Mouse (Mus musculus) layer of hippocampus, adult 9-11 months (tissue): ENCODE data around the gene Sox15.
A peak's percentile ranks its signal among the peaks of the same experiment; 100 is the strongest.

Experiments used
- DNase-seq: peaks from one replicate; pipeline ENCODE4 v3.0.0; 2022

The Sox15 gene

DNA sequence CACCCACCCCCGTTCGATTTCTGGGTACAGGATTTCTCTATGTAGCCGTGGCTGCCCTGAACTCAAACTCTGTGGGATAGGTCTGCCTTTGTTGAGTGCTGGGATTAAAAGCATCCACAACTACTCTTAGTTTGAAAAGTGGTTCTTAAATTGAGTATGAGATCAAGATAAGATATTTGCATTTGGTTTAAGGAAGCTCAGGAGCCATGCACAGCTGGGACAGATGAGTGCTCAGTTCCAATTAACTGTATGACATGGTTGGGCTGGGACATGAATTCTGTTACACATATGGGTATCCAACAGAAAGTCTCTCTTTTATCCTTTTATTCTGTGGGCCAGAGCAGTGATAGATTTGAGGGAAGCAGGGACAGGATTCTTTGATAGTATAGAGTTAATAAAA lies 19.6 kb upstream of the Sox15 start:
- no peak for DNase-seq

DNA sequence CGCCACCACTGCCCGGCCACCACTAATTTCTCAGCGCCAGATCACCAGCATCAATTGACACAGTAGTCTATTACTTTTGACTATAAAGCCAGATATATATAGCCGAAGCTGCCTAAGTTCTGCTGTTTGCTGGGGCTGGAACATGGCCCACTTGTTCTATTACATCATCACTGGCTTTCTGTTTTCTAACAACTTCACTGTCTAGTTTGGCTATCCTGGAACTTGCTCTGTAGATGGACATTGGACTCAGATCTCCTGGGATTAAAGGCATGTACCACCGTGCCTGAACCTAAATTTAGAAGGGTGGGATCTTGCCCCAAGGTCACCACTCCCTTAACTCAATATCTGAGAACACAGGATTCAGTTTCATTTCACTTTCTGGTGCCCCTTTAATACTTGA lies 9.3 kb upstream of the Sox15 start:
- DNase-seq = no peak

DNA sequence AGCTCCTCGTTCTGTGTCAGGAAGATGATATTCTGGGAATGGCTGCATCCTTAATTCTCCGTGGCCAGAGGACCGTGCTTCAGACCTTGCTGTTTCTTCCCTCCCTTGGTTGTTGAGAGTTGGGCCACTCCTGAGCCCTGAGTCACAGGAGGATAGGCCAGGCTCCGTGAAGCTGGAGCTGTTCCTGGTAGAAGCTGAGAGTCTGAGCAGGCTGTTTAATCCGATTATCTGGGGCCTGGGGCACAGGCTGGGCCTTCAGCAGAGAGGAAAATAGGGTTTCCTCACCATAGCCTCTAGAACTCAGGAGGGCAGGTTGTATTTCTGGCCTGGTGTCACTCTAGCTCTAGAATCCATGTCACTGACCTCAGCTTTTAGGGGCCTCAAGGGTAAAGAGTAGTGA lies 1.7 kb upstream of the Sox15 start:
- no peak for DNase-seq

- DNase-seq = no peak
Measured at GRCm38 (mm10) chr11:69654760-69655159, 354 bp upstream of the Sox15 start.

GRCm38 (mm10) chr11:69656065-69656455 lies 946 bp downstream of the Sox15 start:
- no peak for DNase-seq

- DNase-seq = no peak
Measured at GRCm38 (mm10) chr11:69656617-69657461, 1.7 kb downstream of the Sox15 start.

DNA sequence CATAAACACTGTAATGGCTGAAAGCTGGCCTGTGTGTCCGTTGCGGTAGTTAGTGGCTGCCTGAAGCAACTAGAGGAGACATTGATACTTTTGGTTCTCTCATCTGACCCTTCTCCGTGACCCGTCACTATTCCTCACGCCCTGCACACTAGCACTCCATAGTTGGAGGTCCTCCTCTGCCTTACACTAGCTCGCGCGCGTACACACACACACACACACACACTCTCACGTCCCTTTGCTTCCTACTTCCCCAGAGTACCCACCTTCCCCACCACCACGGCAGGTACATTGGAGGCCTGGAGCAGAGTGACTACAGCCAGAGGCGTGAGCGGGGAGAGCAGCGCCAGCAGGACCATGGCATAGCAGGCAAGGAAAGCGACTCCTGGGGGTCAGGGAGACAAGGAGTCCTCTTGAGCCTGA lies 2.4 kb downstream of the Sox15 start:
- DNase-seq = no peak

- DNase-seq = no peak
Measured at GRCm38 (mm10) chr11:69661221-69661881, 6.2 kb downstream of the Sox15 start.

- peak; percentile 97 for DNase-seq
Measured at GRCm38 (mm10) chr11:69662213-69662966, 7.3 kb downstream of the Sox15 start, which contains the start of gene Mpdu1. Gene Mpdu1 (minus strand): TSS chr11:69662642.

DNA sequence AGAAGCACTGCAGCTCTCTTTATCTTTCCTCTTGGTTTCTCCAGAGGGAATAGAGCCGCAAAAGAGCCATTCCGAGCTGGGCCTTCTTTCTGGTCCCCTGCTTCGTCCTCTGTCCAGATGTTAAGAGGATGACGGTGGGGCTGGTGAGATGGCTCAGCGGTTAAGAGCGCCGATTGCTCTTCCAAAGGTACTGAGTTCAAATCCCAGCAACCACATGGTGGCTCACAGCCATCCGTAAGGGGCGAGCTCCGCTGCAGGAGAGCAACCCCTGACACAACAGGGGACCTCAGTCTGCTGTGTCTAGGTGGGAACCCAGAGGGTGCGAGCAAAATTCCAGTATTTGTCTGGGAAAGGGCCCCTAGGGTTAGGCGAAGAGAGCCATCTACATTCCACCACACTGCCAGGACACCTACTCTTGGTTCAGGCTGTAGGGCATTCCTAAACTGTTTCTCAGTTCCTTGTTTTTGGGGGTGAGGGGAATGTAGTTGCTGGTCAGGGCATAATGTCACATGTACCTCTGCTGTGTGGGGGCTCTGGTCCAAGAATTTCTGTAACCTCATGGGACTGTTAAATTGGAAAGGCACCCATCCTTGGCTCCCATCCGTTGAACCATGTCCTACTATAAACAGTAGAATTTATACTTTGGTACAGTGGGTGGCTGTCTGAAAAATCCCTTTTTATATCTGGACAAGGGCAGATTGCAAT lies 8.0 kb downstream of the Sox15 start:
- no peak for DNase-seq

DNA sequence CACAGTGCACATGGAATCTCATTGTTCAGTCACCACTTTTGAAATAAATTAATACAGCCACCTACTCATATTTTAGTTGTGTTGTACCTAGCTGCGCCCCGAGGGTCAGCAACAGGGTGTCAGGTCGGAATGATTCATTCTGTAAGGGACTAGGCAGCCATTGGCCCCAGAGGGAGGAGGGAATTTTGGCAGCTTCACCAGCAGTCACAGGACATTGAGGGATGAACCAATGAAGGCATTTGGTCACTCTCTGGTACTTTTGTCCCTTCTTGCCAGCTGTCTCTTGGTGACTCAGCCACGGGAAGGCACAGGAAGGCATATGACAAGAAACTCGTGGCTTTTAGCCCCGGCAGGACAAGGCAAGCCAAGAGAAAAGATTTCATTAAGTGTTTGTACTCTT lies 8.7 kb downstream of the Sox15 start:
- peak; percentile 55 for DNase-seq

DNA sequence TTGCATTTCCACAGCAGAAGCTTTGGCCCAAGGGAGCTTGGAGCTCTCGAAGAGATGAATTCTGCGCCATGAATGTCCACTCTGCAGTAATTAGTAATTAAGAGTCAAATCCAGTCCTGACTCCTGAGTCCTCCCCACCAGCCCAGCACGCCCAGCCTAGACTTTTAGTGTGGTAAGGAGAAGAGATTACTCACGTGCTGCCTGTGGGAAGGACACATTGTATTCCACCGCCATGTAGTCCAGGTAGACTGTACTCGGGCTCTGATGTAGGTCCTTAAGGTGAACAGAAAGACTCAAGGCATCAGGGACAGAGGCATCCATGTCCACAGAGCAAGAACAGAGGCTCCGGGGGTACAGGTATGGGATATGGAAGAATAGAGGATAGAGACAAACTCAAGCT lies 9.7 kb downstream of the Sox15 start:
- no peak for DNase-seq

GRCm38 (mm10) chr11:69665457-69665960 lies 10.4 kb downstream of the Sox15 start:
- DNase-seq = no peak

DNA sequence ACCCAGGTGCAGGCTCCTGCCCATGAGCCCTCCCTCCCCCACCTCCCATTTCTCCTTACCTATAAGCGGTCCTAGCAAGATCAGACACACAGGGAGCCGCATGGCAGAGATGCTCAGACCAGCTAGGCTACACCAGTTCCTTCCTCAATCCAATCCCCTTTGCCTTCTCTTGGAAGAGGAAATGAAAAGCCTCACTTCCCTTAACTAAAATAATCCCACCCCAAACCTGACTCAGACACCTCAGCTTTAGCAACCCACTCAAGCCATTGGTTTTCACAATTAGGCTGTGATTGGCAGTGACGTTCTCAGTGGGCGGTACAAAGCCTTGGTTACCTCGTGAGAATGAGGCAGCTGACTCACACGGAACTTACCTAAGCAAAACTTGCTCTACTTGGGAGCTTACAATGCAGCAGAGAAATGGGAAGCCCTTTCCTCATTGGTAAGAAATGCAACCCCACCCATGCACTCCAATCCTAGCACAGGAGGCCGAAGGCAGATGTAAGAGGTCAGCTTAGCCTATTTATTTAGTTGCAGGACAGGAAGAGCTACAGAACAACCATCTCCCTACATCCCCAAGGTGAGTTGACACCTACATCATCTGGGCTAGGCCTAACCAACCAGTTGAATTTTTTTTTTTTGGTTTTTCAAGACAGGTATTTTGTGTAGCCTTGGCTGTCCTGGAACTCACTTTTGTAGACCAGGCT lies 11.0 kb downstream of the Sox15 start, which contains the start of gene Cd68:
TSS of gene Cd68 (minus strand) at position 193 of the 704 bp plus-strand sequence.
- peak; percentile 93 for DNase-seq

DNA sequence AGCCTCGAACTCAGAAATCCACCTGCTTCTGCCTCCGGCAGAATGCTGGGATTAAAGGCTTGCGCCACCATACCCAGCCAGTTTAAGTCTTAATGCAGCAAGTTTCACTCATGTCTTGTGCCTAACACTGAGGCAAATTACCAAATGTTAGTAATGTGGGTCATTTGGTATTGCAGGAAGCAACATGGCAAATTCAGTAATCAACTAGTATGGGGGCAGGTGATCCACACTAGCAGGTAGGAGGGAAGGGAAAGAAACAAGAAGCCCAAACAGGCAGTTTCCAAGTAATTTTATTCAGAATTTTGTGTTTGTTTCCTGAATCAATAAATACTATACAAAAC lies 11.5 kb downstream of the Sox15 start:
- no peak for DNase-seq

DNA sequence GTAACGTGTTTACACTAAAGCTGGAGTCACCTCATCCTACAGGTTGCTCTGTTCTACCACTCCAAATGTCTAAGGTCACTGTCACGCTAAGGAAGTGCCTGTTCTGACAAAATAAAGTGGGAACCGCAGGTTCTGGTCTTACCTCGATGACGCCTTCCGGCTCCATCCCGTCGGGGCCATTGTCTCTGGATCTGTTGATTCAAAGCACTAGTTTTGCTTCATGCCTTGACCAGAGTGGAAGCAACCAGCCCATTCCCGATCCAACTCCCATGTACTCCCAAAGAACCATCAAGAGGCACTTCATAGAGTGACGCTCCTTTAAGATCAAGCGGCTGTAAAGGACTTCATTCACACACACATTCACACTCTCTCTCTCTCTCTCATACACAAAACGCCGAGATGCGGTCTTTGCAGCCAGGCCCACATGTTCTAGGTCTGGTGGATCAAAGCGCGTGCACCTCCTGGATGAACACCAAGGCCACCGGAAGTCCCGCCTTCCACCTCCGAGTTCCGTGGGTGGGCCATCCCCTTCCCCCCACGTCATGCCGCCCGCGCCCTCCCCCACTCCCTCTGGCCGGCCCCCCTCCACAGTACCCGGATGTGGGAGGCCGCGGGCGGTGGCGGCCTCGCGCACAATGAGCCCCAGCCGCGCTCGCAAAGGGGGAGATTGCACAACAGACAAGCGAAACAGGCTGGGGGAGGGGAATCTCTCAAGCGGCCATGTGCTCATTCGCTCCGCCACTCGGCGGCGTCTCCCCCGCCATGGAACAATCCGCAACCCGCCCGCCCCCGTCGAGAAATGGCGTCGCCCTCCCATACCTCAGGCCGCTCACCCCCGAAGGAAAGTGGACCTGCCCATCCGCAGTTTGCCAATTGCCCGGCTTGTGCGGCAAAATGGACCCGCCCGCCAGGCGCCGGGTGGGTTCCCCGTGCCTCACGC lies 15.9 kb downstream of the Sox15 start:
- DNase-seq = peak; percentile 97

DNA sequence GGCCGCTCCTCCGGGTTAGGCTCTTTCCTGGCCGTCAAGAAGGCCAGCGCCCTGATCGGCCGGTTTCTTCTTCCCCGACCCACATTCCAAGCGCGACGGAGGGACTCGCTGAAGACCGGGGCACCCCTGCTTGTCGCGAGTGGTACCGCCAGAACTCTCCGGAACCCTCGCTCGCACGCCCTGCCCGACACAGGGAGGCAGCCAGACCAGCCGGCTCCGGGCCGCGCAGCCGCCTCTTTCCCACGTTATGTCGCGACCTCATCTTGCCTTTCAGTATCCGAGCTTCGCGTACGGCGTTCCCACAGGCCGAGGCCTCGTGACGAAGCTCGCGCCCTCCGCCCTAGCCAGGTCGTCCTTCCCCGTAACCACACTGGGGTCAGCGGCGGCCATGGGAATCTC lies 16.6 kb downstream of the Sox15 start:
- DNase-seq = no peak

DNA sequence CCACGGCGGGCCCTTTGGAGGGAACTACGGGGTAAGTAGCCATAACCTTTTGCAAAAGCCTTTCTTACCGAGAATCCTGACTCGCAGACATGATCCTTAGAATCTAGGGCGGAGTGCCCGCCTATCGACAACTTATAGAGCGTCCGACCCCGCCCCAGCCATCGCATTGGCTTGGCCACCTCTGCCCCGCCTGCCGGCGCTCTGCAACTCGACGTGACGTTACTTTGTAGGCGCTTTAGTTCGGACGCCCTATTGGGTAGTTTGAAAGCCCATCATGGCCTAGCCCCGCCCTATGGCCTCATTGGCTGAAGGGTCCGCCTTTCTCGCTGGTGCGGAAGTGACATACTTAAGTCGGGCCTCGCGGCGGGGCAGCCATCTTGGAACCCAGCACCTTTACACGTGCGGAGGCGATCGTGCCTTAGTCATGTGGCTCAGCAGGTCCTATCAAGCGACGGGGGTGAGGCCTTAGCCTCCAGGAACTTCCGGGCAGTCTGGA lies 17.1 kb downstream of the Sox15 start, which contains the start of gene Eif4a1:
TSS of gene Eif4a1 (minus strand) at position 213 of the 496 bp plus-strand sequence.
- DNase-seq = peak; percentile 100

GRCm38 (mm10) chr11:69679144-69679543 lies 24.0 kb downstream of the Sox15 start:
- no peak for DNase-seq

- no peak for DNase-seq
Measured at GRCm38 (mm10) chr11:69680136-69680855, 25.2 kb downstream of the Sox15 start.
